Comparison of ENCODE assay signal across 17 mouse cellular contexts in the genomic region with DNA sequence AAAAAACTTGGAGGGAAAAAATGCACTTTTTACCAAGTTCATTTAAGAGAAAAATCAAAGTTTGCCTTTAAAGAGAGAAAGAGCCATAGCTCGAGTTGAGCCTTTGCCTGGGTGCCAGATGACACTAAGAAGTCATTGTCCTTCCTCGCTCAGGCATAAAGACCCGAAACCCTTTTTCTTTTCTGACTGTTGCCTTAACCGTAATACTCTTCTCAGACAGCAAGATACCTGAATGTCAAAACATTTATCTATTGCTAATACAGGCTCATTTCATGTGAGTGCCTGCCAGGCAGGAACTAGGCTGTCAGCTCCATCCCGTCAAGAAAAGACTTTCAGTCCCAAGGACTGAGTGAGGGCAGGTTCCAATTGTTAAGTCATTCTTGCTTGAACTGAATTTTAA. TPM values are rescaled to one million over a fixed set of nuclear protein-coding genes. Genes with fewer than 3 reads are reported as not detected.
DNase-seq lines count a peak whose midpoint lies in the region; ATAC-seq lines count a peak whose summit lies in the region.
"Had no signal": no experiment of that assay in that cellular context is flagged by ENCODE, and none has a peak within 500 bp of the region (broad histone marks: within the 10 kb centered on the region; RNA-seq: fewer than 3 reads in every experiment).

No protein-coding gene starts in this region.

- no peak for ATAC-seq in forebrain, embryonic 13.5 days
- ATAC-seq in forebrain, embryonic 16.5 days, result no peak
- peak; percentile 58; the same call in 1 of the 2 replicates for ATAC-seq in neural tube, embryonic 12.5 days (ENCODE audit: low FRiP score, low read depth)
- ATAC-seq: Patski had no signal

- DNase-seq in embryo, embryonic 10.5 days (ENCODE audit: low spot score), result peak; percentile 46
- DNase-seq in mesoderm, embryonic 11.5 days (ENCODE audit: low read depth, low spot score), result peak; percentile 33
- no peak for DNase-seq in cerebellum, adult 11-12 months
- no peak for DNase-seq in cerebellum, adult 9-11 months
- DNase-seq in spleen, postnatal 10 days (ENCODE audit: low spot score in 2 of 2), result no peak
- DNase-seq: cerebellum, adult 18-20 months; kidney, adult 2 months; lung, adult 2 months; thymus, adult 18-20 months had no signal

- H3K27me3 ChIP-seq in forebrain, embryonic 13.5 days, result peaks cover 14% of the 10 kb centered on the region
- H3K27me3 ChIP-seq in forebrain, embryonic 16.5 days (replicated peaks; ENCODE audit: control insufficient read depth, insufficient read depth, low read length), result no peaks in the 10 kb centered on the region
- peaks cover 41% of the 10 kb centered on the region for H3K27me3 ChIP-seq in neural tube, embryonic 12.5 days (replicated peaks)
- H3K27me3 ChIP-seq: heart, embryonic 13.5 days; limb, embryonic 15.5 days; Patski had no signal

- 13% methylated on average over 5 of the region's 5 CpGs for WGBS in forebrain, embryonic 13.5 days
- 7% methylated on average over 5 of the region's 5 CpGs for WGBS in forebrain, embryonic 16.5 days
- WGBS in neural tube, embryonic 12.5 days, result 13% methylated on average over 5 of the region's 5 CpGs

- H3K9ac ChIP-seq in forebrain, embryonic 13.5 days, result no peak overlapping the region
- no peak overlapping the region for H3K9ac ChIP-seq in forebrain, embryonic 16.5 days (replicated peaks; ENCODE audit: low read depth, low read length)
- no peak overlapping the region for H3K9ac ChIP-seq in neural tube, embryonic 12.5 days
- H3K9ac ChIP-seq: heart, embryonic 13.5 days; limb, embryonic 15.5 days had no signal

- H3K9me3 ChIP-seq in forebrain, embryonic 13.5 days (replicated peaks), result no peaks in the 10 kb centered on the region
- 0 out of 2 replicates have a peak, but pooled peaks cover 5% of the 10 kb centered on the region for H3K9me3 ChIP-seq in forebrain, embryonic 16.5 days (ENCODE audit: control insufficient read depth, low read length)
- H3K9me3 ChIP-seq in neural tube, embryonic 12.5 days, result 0 out of 2 replicates have a peak, but pooled peaks cover 4% of the 10 kb centered on the region
- H3K9me3 ChIP-seq: heart, embryonic 13.5 days; limb, embryonic 15.5 days had no signal

- no peaks in the 10 kb centered on the region for H3K36me3 ChIP-seq in forebrain, embryonic 13.5 days (ENCODE audit: poor library complexity, severe bottlenecking)
- no peaks in the 10 kb centered on the region for H3K36me3 ChIP-seq in forebrain, embryonic 16.5 days (ENCODE audit: control insufficient read depth, insufficient read depth)
- no peaks in the 10 kb centered on the region for H3K36me3 ChIP-seq in neural tube, embryonic 12.5 days
- H3K36me3 ChIP-seq: heart, embryonic 13.5 days; limb, embryonic 15.5 days had no signal

- H3K4me3 ChIP-seq in forebrain, embryonic 13.5 days, result no peak overlapping the region
- no peak overlapping the region for H3K4me3 ChIP-seq in forebrain, embryonic 16.5 days (replicated peaks; ENCODE audit: low read length)
- H3K4me3 ChIP-seq in neural tube, embryonic 12.5 days, result no peak overlapping the region
- H3K4me3 ChIP-seq: heart, embryonic 13.5 days; limb, embryonic 15.5 days; myocyte had no signal

- H3K4me1 ChIP-seq in forebrain, embryonic 13.5 days, result peaks cover 12% of the 10 kb centered on the region
- H3K4me1 ChIP-seq in forebrain, embryonic 16.5 days (replicated peaks; ENCODE audit: control insufficient read depth, insufficient read depth, low read length), result peaks cover 5% of the 10 kb centered on the region
- H3K4me1 ChIP-seq in neural tube, embryonic 12.5 days, result peaks cover 4% of the 10 kb centered on the region; the same call in 1 of the 2 replicates
- H3K4me1 ChIP-seq: heart, embryonic 13.5 days; limb, embryonic 15.5 days had no signal

- no peak overlapping the region for H3K27ac ChIP-seq in forebrain, embryonic 13.5 days
- H3K27ac ChIP-seq in forebrain, embryonic 16.5 days (ENCODE audit: low read length), result no peak overlapping the region
- H3K27ac ChIP-seq in neural tube, embryonic 12.5 days, result no peak overlapping the region
- H3K27ac ChIP-seq: heart, embryonic 13.5 days; limb, embryonic 15.5 days; macrophage had no signal

- H3K4me2 ChIP-seq in forebrain, embryonic 13.5 days, result peak overlapping the region; percentile 10
- H3K4me2 ChIP-seq in forebrain, embryonic 16.5 days (ENCODE audit: low read length), result no peak overlapping the region
- H3K4me2 ChIP-seq in neural tube, embryonic 12.5 days (replicated peaks), result peak overlapping the region; percentile 40
- H3K4me2 ChIP-seq: heart, embryonic 13.5 days; limb, embryonic 15.5 days had no signal

RNA-seq across cellular contexts. Expression of a gene that starts 35.4 kb away (rescaled TPM):
- 0.28 TPM in 1 of 2 replicates, not detected in the other for polyA plus RNA-seq in forebrain, embryonic 13.5 days (2015; fragmentation: Nextera tagmentation; extraction: Ambion mirVana)
- 0.93 and 1.2 TPM in 2 replicates for polyA plus RNA-seq in forebrain, embryonic 16.5 days (2015; fragmentation: Nextera tagmentation; extraction: Ambion mirVana)
- polyA plus RNA-seq in neural tube, embryonic 12.5 days (2016; fragmentation: Nextera tagmentation; extraction: Ambion mirVana), result 5.7 and 8.5 TPM in 2 replicates
- polyA plus RNA-seq: heart, embryonic 13.5 days; kidney, adult 2 months; lung, adult 2 months; macrophage; myocyte; Patski had no signal

Comparison
In these comparisons a context has a peak if more than half of its experiments do, and no peak if none do; other contexts are left out.
1. DNase-seq: peak in embryo, embryonic 10.5 days (single experiment) and mesoderm, embryonic 11.5 days (single experiment); none in cerebellum, adult 11-12 months (single experiment), cerebellum, adult 9-11 months (single experiment) and spleen, postnatal 10 days (0 of 2).